Mouse (Mus musculus) macrophage (primary cell): ENCODE measurements around the gene H2afy. TPM values are rescaled to one million over a fixed set of nuclear protein-coding genes. Genes with fewer than 3 reads are reported as not detected.

Experiments
- H3K27ac ChIP-seq: fragments of 350-480 bp; formaldehyde crosslinking; 2 replicates; pipeline ENCODE4 v1.9.0; 2021
- H3K36me3 ChIP-seq: fragments of 350-480 bp; formaldehyde crosslinking; 2 replicates; pipeline ENCODE4 v1.9.0; 2021; ENCODE audit errors: inconsistent target
- H3K4me3 ChIP-seq: fragments of 350-480 bp; formaldehyde crosslinking; 2 replicates; pipeline ENCODE4 v1.9.0; 2021; ENCODE audit errors: inconsistent target
- H3K79me2 ChIP-seq: fragments of 350-480 bp; formaldehyde crosslinking; 2 replicates; pipeline ENCODE4 v1.9.0; 2021; ENCODE audit errors: inconsistent target
- WGBS: methylation state at CpG from one replicate; pipeline ENCODE4 v1.1.7; 2026; ENCODE audit warnings: inconsistent platforms; ENCODE audit not compliant: missing documents; 5-methylcytosine and 5-hydroxymethylcytosine counted together
- polyA plus RNA-seq: library from polyadenylated mRNA; stranded (reverse); fragments of 250-400 nt; gene quantifications from 3 replicates; pipeline ENCODE4 v1.2.4, GENCODE M21; 2018; ENCODE audit warnings: inconsistent platforms

The H2afy gene
- polyA plus RNA-seq, 1 experiment from 2014 or later, result 96.3 TPM

DNA sequence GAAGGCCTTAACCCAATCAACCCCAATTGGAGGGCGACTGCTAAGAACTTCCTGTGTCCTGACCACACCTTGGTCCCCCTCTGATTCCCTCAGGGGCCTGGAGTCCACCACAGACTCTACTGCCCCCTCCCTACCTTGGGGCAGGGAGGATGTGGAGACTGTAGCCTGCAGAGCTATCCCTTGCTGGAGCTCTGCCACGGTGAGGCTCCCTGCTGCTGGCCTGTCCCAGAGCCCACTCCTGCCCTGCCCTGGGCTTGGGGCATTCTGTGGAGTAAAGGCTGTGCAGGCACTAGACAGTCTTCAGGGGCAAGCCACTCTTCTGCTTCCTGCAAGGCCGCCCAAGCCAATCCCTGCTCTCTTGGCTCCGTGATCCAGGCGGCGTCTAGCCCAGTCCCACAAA lies 24.6 kb downstream of the H2afy start:
- Histone ChIP-seq H3K27ac (no peak overlapping the region), H3K79me2 (peaks cover 100% of the 10 kb centered on the region), H3K36me3 (no peaks in the 10 kb centered on the region), H3K4me3 (no peak overlapping the region)
- WGBS, result 79% methylated on average over 6 of the region's 6 CpGs

GRCm38 (mm10) chr13:56110694-56111531 lies 25.2 kb downstream of the H2afy start:
- 85% methylated on average over 19 of the region's 19 CpGs for WGBS
- H3K79me2 ChIP-seq, result peaks cover 100% of the 10 kb centered on the region
- H3K27ac ChIP-seq, result no peak overlapping the region
- H3K36me3 ChIP-seq, result no peaks in the 10 kb centered on the region
- H3K4me3 ChIP-seq, result no peak overlapping the region

DNA sequence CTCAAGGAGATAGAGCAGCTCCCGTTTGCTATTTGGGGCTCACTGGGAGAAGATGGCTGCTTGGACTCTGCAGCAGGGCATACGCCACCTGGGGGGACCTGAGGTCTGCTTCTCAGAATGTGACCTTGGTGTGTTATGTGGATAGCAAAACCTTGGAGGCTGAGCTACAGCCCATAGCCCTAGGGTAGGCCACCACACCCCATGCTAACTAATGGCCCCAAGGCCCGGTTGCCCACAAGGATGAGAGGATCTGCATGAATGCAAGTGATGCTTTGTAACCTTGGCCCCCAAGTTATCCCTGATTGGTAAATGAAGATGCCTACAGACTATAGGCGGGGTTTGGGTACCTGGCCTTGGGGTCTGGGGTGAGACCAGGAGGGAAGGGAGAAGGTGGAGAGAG lies 26.5 kb downstream of the H2afy start:
- 86% methylated on average over 4 of the region's 4 CpGs for WGBS

DNA sequence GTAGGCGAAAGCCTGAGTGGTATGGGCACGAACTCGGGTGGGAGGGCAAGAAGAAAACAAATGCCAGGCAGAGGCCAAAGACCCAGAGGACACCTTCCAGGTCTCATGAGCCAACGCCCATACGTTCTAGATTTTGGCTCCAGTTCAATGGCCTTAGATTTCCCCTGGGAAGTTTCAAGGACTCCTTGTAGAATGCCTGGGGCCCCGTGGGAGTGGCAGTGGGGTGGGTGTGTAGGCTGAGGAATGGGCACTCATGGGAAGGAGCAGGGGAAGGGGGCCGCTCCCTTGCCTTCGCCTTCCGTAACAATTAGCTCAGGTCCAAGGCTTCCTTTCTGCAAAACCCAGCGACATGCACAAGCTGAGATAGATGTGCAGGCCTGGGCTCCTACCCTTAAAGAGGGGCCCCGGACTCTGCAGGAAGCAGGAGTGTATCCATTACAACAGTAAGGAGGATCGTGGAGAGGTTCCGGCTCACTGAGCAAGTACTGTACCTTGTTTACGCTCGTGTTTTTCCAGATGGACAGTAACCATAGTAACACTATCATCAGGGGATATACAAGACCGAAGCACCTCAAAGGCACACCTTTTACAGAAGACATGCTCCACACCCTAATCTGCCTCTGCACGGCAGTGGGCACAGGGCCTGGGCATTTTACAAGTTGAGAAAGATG lies 27.2 kb downstream of the H2afy start:
- WGBS, result 81% methylated on average over 17 of the region's 17 CpGs
- H3K4me3 ChIP-seq, result no peak overlapping the region
- H3K36me3 ChIP-seq, result peaks cover 14% of the 10 kb centered on the region
- H3K79me2 ChIP-seq, result peaks cover 93% of the 10 kb centered on the region
- no peak overlapping the region for H3K27ac ChIP-seq

More for the DNA sequence above, 26.5 kb downstream of the H2afy start:
- H3K36me3 ChIP-seq, result peaks cover 7% of the 10 kb centered on the region; the same call in 1 of the 2 replicates
- no peak overlapping the region for H3K27ac ChIP-seq
- no peak overlapping the region for H3K4me3 ChIP-seq
- H3K79me2 ChIP-seq, result peaks cover 100% of the 10 kb centered on the region

DNA sequence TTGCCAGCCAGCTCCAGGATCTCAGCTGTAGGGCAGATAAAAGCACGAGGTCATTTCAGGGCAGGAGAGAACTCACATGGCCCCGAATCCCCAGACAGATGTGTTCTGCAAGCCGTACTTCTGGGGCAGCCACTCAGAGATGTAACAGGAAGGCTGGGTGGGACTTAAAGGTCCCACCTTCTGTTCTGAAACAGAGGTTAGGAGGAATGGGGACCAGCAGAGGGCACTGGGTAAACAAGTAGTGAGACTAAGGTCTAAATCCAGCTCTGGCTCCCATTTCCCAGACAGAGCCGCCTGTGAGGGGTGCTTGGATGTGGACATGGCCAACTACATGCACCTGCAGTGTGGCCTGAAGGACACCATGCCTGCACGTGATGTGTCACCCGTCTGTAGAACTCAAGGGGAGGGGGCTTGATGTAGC lies 31.2 kb downstream of the H2afy start:
- H3K27ac ChIP-seq, result no peak overlapping the region
- peaks cover 53% of the 10 kb centered on the region for H3K79me2 ChIP-seq
- peaks cover 39% of the 10 kb centered on the region for H3K36me3 ChIP-seq
- no peak overlapping the region for H3K4me3 ChIP-seq
- 81% methylated on average over 6 of the region's 6 CpGs for WGBS

DNA sequence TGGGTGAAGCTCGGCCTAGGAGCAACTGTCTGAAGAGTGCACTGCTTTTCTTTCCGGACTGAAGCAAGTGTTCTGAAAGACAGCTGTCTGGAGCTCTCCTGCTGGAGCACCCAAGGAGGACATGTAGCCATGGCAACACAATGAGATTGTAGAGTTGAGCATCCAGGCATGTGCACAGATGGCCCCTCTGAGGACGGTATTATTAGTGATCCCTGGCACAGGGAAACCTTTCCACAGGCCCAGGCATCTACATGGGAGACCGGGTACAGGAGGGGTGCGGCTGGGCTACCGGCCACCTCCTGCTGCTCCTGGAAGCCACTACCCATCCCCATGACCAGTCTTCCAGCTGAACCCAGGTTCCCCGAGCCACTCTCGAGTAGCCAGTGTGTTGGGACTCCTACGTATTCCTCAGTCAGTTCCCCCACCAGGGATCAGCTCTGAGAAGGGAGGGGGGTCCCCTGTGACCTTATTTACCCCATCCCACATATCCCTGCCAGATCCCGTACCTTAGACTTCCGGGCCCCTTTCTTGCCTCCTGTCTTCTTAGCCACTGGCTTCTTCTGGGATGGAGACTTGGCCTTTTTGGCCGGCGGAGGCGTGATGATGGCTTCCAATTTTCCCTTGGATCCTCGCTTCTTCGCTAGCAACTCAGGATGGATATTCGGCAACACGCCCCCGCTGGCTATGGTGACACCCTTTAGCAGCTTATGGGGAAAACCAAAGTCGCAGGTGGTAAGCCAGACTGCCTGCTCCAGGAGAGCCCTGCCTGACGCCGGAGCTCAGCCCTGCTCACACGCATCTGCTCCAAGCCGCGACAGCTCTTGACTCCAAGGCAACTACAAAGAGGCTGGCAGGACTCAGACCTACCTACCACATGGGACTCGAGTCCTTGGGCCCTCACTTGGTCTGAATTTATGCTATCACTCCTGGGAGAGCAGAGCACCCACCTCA lies 32.1 kb downstream of the H2afy start:
- H3K79me2 ChIP-seq, result peaks cover 44% of the 10 kb centered on the region
- no peak overlapping the region for H3K4me3 ChIP-seq
- WGBS, result 94% methylated on average over 26 of the region's 26 CpGs
- no peak overlapping the region for H3K27ac ChIP-seq
- peaks cover 40% of the 10 kb centered on the region for H3K36me3 ChIP-seq

GRCm38 (mm10) chr13:56102160-56102559 lies 34.0 kb downstream of the H2afy start:
- Histone ChIP-seq H3K79me2 (peaks cover 25% of the 10 kb centered on the region; the same call in 1 of the 2 replicates), H3K27ac (no peak overlapping the region), H3K4me3 (no peak overlapping the region), H3K36me3 (peaks cover 40% of the 10 kb centered on the region)
- WGBS, result 93% methylated on average over 9 of the region's 9 CpGs

DNA sequence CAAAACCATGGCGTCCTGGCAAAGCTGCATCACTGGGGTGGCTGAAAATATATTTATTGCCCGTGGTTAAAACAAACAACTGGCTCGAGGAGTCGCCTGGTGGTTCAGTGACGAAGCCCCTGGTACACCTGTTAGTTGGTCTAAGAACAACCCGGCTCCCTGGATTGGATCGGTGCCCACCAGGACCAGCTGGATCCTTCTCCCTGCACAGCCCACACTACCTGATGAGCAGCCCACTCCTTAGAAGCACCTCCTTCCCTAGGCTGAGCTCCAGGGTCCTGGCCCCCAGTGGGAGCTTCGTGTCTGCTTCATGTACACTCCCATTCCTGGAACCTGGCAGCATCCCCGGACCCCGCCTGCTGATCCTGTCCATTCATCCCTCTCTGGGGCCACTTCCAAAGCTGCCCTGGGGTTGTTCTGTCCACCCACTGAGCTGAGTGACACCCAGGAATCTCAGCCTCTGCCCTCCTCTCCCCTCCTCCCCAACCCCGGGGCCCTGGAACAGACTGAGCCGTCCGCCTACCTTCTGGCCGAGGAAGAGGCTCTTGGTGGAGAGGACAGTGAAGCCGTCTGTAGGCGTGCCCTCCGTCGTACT lies 40.5 kb downstream of the H2afy start:
- 91% methylated on average over 18 of the region's 18 CpGs for WGBS
- H3K36me3 ChIP-seq, result peaks cover 68% of the 10 kb centered on the region
- H3K4me3 ChIP-seq, result no peak overlapping the region
- no peaks in the 10 kb centered on the region; the same call in 1 of the 2 replicates for H3K79me2 ChIP-seq
- H3K27ac ChIP-seq, result no peak overlapping the region

GRCm38 (mm10) chr13:56094544-56094943 lies 41.6 kb downstream of the H2afy start:
- H3K4me3 ChIP-seq, result no peak overlapping the region
- H3K36me3 ChIP-seq, result peaks cover 67% of the 10 kb centered on the region; the same call in 1 of the 2 replicates
- 90% methylated on average over 8 of the region's 8 CpGs for WGBS
- no peak overlapping the region for H3K27ac ChIP-seq
- no peaks in the 10 kb centered on the region for H3K79me2 ChIP-seq

- Histone ChIP-seq H3K4me3 (no peak overlapping the region), H3K27ac (no peak overlapping the region), H3K79me2 (no peaks in the 10 kb centered on the region), H3K36me3 (peaks cover 72% of the 10 kb centered on the region)
- 97% methylated on average over 3 of the region's 3 CpGs for WGBS
Measured at GRCm38 (mm10) chr13:56093680-56094079, 42.5 kb downstream of the H2afy start.

- H3K79me2 ChIP-seq, result no peaks in the 10 kb centered on the region
- H3K27ac ChIP-seq, result no peak overlapping the region
- H3K36me3 ChIP-seq, result peaks cover 83% of the 10 kb centered on the region
- 90% methylated on average over 5 of the region's 5 CpGs for WGBS
- H3K4me3 ChIP-seq, result no peak overlapping the region
Measured at GRCm38 (mm10) chr13:56092606-56093005, 43.6 kb downstream of the H2afy start.

GRCm38 (mm10) chr13:56090597-56090996 lies 45.6 kb downstream of the H2afy start:
- WGBS, result 91% methylated on average over 2 of the region's 2 CpGs
- no peaks in the 10 kb centered on the region for H3K79me2 ChIP-seq
- H3K36me3 ChIP-seq, result peaks cover 87% of the 10 kb centered on the region
- no peak overlapping the region for H3K4me3 ChIP-seq
- no peak overlapping the region for H3K27ac ChIP-seq

- H3K27ac ChIP-seq, result no peak overlapping the region
- H3K4me3 ChIP-seq, result no peak overlapping the region
- H3K36me3 ChIP-seq, result peaks cover 86% of the 10 kb centered on the region
- WGBS, result 96% methylated on average over 13 of the region's 13 CpGs
- no peaks in the 10 kb centered on the region for H3K79me2 ChIP-seq
Measured at GRCm38 (mm10) chr13:56088602-56089001, 47.6 kb downstream of the H2afy start.

- 96% methylated on average over 19 of the region's 19 CpGs for WGBS
- Histone ChIP-seq H3K79me2 (no peaks in the 10 kb centered on the region), H3K4me3 (no peak overlapping the region), H3K36me3 (peaks cover 86% of the 10 kb centered on the region), H3K27ac (no peak overlapping the region)
Measured at GRCm38 (mm10) chr13:56087936-56088335, 48.2 kb downstream of the H2afy start.
